Mouse (Mus musculus) limb, embryonic 14.5 days (tissue): ENCODE measurements around the gene Ccdc148. TPM values are rescaled to one million over a fixed set of nuclear protein-coding genes. Genes with fewer than 3 reads are reported as not detected.

Experiments
- ATAC-seq: fragments of 200-750 bp; cut with Nextera tagmentation; 2 replicates; pipeline ENCODE4 v1.8.0; 2017; ENCODE audit warnings: low read depth, moderate number of reproducible peaks, moderate TSS enrichment; ENCODE audit not compliant: low FRiP score
- DNase-seq: peaks from one replicate; pipeline ENCODE4 v3.0.0-alpha.2; 2015; ENCODE audit warnings: low spot score
- H3K27ac ChIP-seq: fragments of 300-500 bp; sonication (generic); replicated peaks from 2 replicates; pipeline ENCODE4 v1.5.1; 2014; ENCODE audit warnings: low read depth, mild to moderate bottlenecking, low read length, moderate library complexity, mixed read lengths
- H3K27me3 ChIP-seq: fragments of 300-500 bp; sonication (generic); 2 replicates; pipeline ENCODE4 v1.6.1; 2014; ENCODE audit warnings: low read length, mixed read lengths; ENCODE audit not compliant: control insufficient read depth, insufficient read depth
- H3K36me3 ChIP-seq: fragments of 300-500 bp; sonication (generic); 2 replicates; pipeline ENCODE4 v1.6.1; 2014; ENCODE audit warnings: mild to moderate bottlenecking, low read length, moderate library complexity, mixed read lengths; ENCODE audit not compliant: control insufficient read depth, insufficient read depth
- H3K4me1 ChIP-seq: fragments of 300-500 bp; sonication (generic); 2 replicates; pipeline ENCODE4 v1.6.1; 2014; ENCODE audit warnings: antibody characterized with exemption, low read length, mixed read lengths; ENCODE audit not compliant: control insufficient read depth, insufficient read depth
- H3K4me2 ChIP-seq: fragments of 300-500 bp; sonication (generic); replicated peaks from 2 replicates; pipeline ENCODE4 v1.6.1; 2014; ENCODE audit warnings: low read depth, mild to moderate bottlenecking, low read length, moderate library complexity; ENCODE audit not compliant: severe bottlenecking
- H3K4me3 ChIP-seq: fragments of 300-500 bp; sonication (generic); replicated peaks from 2 replicates; pipeline ENCODE4 v1.5.1; 2014; ENCODE audit warnings: low read length
- H3K9ac ChIP-seq: fragments of 300-500 bp; sonication (generic); 2 replicates; pipeline ENCODE4 v1.6.1; 2014; ENCODE audit warnings: mild to moderate bottlenecking, low read depth, low read length, moderate library complexity; ENCODE audit not compliant: severe bottlenecking
- H3K9me3 ChIP-seq: fragments of 300-500 bp; sonication (generic); 2 replicates; pipeline ENCODE4 v1.6.1; 2016; ENCODE audit warnings: low read length; ENCODE audit not compliant: control insufficient read depth
- POLR2A ChIP-seq: fragments of 200-500 bp; IDR thresholded peaks from 2 replicates; pipeline ENCODE4 v1.8.0; 2012; ENCODE audit warnings: inconsistent platforms, mild to moderate bottlenecking, moderate library complexity, borderline replicate concordance; ENCODE audit not compliant: insufficient read depth, insufficient read length; ENCODE audit errors: extremely low read depth
- WGBS: fragments of 180-500 bp; shearing (Covaris S2); extraction: QIAGEN DNeasy Blood & Tissue Kit; methylation state at CpG from one replicate; pipeline ENCODE4 v1.1.7; 2014; 5-methylcytosine and 5-hydroxymethylcytosine counted together
- polyA plus RNA-seq, 2 experiments: library from polyadenylated mRNA; depleted of rRNA in 1 of 2; stranded (reverse) in 1 of 2; unstranded in 1 of 2; fragments of >200 nt; fragmentation: Nextera tagmentation in 1 of 2; extraction: Ambion mirVana in 1 of 2; gene quantifications; 2 replicates each; pipeline versions ENCODE4 v1.2.1 to v1.2.3; 2012 to 2014

Ccdc148 gene
- polyA plus RNA-seq, 2 experiments, result 0.48 to 0.49 TPM

DNA sequence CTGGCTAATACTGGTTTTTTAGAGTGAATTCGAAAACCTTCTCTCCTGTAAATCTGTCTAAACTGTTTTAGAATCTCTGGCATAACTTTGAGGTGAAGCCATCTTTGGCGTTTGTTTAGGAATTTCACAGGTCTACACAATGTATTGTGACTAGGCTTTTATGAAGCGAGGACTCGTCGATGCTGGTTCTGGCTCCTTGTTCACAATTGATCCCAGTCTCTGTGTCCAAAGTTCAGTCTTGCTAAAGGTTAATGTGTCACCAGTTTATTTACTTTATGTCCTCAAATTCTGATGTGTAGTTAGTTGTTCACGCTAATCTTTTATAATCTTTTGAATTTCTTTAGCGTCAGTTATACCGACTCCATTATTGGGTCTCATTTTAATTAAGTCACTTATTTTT lies 29.4 kb downstream of the Ccdc148 start:
- H3K27ac ChIP-seq, result no peak overlapping the region
- H3K4me1 ChIP-seq, result no peaks in the 10 kb centered on the region
- H3K27me3 ChIP-seq, result no peaks in the 10 kb centered on the region
- H3K9me3 ChIP-seq, result no peaks in the 10 kb centered on the region
- ATAC-seq (no peak), DNase-seq (no peak)
- no peak overlapping the region for H3K4me2 ChIP-seq
- H3K4me3 ChIP-seq, result no peak overlapping the region
- WGBS, result 91% methylated on average over 8 of the region's 8 CpGs
- no peak overlapping the region for H3K9ac ChIP-seq
- TF ChIP-seq POLR2A, result no peak
- H3K36me3 ChIP-seq, result no peaks in the 10 kb centered on the region

DNA sequence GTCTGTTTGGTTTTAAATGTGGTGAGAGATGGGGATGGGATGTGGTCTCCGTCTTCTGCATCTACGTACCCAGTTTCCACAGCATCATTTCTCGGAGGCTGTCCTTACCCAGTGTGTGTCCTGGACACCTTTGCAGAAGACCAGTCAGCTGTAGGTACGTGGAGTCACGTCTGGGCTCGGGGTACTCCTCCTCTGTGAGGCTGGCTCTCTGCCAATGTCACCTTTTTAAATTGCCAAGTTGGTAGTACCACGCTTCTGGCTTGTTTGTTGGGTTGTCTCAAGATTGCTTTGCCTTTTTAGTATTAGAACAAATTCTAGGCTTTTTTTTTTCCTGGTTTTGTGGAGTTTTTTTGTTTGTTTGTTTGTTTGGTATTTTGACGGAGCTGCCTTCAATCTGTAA lies 30.7 kb downstream of the Ccdc148 start:
- Histone ChIP-seq H3K27me3 (no peaks in the 10 kb centered on the region), H3K4me3 (no peak overlapping the region), H3K4me1 (no peaks in the 10 kb centered on the region)

DNA sequence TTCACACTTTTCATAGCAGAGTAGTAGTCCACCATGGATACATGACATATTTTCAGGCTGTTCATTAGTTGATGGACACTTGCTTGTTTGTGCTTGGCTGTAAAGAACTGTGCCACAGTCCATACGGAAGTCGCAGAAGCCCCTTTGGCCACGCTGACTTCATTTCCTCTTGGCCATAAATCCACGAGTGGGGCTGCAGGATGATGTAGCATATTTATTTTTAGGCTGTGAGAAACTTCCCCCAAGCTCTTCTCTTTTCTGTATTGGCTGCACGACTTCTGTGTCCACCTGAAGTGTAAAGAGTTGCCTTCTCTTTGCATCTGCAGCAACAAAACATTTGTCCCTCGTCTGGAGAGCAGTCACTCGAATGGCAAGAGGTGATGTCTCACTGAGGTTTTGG lies 31.5 kb downstream of the Ccdc148 start:
- no peak overlapping the region for H3K9ac ChIP-seq
- WGBS, result 73% methylated on average over 7 of the region's 7 CpGs
- ATAC-seq, result no peak

More for the DNA sequence above, 30.7 kb downstream of the Ccdc148 start:
- TF ChIP-seq POLR2A, result no peak
- H3K9ac ChIP-seq, result no peak overlapping the region
- 67% methylated on average over 8 of the region's 8 CpGs for WGBS
- no peaks in the 10 kb centered on the region for H3K9me3 ChIP-seq
- H3K36me3 ChIP-seq, result no peaks in the 10 kb centered on the region
- no peak overlapping the region for H3K4me2 ChIP-seq
- no peak overlapping the region for H3K27ac ChIP-seq
- DNase-seq, result no peak
- no peak for ATAC-seq

DNA sequence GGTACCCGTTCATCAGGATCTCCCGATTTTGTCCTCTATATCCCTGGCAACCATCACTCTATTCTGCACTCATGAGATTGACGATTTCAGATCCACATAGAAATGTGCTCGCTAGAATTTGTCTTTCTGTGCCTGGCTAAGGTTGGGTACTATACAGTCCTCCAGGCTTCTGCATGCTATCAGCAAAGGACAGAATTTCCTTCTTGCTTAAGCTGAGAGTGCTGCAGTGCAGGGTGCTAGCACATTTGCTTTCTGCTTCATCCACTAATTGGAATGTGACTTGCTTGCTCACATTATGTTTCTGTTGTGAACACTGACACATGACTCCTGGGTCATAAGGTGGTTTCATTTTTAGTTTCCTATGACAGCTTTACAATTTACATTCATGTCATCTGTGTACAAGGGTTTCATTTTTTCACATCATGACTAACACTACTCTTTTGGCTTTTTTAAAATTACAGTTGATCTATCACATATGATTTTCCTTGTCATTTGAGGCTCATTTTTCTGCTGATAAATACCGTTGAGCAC lies 104.8 kb downstream of the Ccdc148 start:
- no peaks in the 10 kb centered on the region for H3K36me3 ChIP-seq
- no peak for DNase-seq
- ATAC-seq, result no peak
- 78% methylated on average over 5 of the region's 5 CpGs for WGBS
- no peak overlapping the region for H3K27ac ChIP-seq
- H3K4me3 ChIP-seq, result no peak overlapping the region
- no peak for TF ChIP-seq POLR2A
- no peaks in the 10 kb centered on the region for H3K4me1 ChIP-seq
- H3K4me2 ChIP-seq, result no peak overlapping the region
- H3K27me3 ChIP-seq, result no peaks in the 10 kb centered on the region
- H3K9me3 ChIP-seq, result no peaks in the 10 kb centered on the region
- no peak overlapping the region for H3K9ac ChIP-seq

More for the DNA sequence above, 31.5 kb downstream of the Ccdc148 start:
- no peak for DNase-seq
- H3K36me3 ChIP-seq, result no peaks in the 10 kb centered on the region
- no peak overlapping the region for H3K27ac ChIP-seq
- H3K27me3 ChIP-seq, result no peaks in the 10 kb centered on the region
- no peak for TF ChIP-seq POLR2A
- H3K4me2 ChIP-seq, result no peak overlapping the region
- no peak overlapping the region for H3K4me3 ChIP-seq
- H3K4me1 ChIP-seq, result no peaks in the 10 kb centered on the region
- H3K9me3 ChIP-seq, result no peaks in the 10 kb centered on the region

DNA sequence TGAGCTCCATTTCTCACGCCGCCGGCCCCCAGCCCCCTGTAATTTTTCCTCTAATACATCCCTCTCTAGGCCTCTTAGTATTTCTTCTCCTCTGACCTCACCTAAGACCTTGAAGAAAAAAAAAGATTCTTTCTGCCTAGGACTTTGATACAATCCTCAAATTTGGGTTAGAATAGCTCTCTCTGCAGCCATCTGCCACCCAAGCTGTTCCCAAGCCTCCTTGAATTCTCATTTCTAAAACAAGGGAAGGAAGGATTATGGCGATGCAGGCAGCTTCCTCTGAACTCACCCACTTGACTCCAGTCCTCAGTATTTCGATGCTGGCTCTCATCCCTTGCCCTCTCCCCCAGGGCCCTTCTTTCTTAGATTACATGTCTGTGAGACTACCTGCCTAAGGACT lies 106.1 kb downstream of the Ccdc148 start:
- Histone ChIP-seq H3K36me3 (no peaks in the 10 kb centered on the region), H3K27me3 (no peaks in the 10 kb centered on the region), H3K9ac (no peak overlapping the region), H3K4me3 (no peak overlapping the region), H3K4me2 (no peak overlapping the region), H3K27ac (no peak overlapping the region), H3K9me3 (no peaks in the 10 kb centered on the region), H3K4me1 (peaks cover 5% of the 10 kb centered on the region)
- DNase-seq (no peak), ATAC-seq (no peak)
- WGBS, result 66% methylated on average over 5 of the region's 5 CpGs
- no peak for TF ChIP-seq POLR2A
